Mouse (Mus musculus) bone marrow, adult 2 months (tissue): ENCODE results near the gene Fcgrt.

Source experiments
- CTCF ChIP-seq: fragments of 200-500 bp; IDR thresholded peaks from 2 replicates; pipeline ENCODE4 v1.5.1; 2011; ENCODE audit warnings: low read length, control low read depth; ENCODE audit not compliant: control insufficient read depth, insufficient read depth
- POLR2A ChIP-seq: fragments of 200-500 bp; IDR thresholded peaks from 2 replicates; pipeline ENCODE4 v1.6.1; 2011; ENCODE audit warnings: low read depth, mild to moderate bottlenecking, control low read depth, low read length, borderline replicate concordance; ENCODE audit not compliant: control insufficient read depth

DNA sequence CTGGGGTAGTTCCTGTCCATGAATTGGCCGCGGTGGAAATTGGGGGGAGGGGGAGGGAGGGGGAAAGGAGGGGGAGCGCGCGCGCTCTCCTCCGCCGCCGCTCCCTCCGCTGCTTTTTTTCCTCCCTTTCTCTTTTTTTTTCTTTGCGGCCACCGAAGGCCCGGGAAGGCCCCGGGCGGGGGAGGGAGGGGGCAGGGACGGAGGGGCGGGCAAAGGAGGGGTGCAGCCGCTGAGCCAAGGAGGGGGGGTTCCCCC, 50.9 kb downstream of the Fcgrt start, which contains the start of gene Prr12:
- TF ChIP-seq CTCF (no peak), POLR2A (no peak)
